Mouse (Mus musculus) liver, embryonic 14.5 days (tissue): ENCODE measurements around the gene Vip.

Source experiments
- CTCF ChIP-seq: IDR thresholded peaks from 2 replicates; pipeline ENCODE4 v1.5.1; 2016; ENCODE audit warnings: antibody characterized with exemption, low read depth, control low read depth
- EP300 ChIP-seq: IDR thresholded peaks from 2 replicates; pipeline ENCODE4 v1.6.1; 2016; ENCODE audit warnings: antibody characterized with exemption, low read depth

GRCm38 (mm10) chr10:5591061-5591460, 48.0 kb upstream of the Vip start:
- TF ChIP-seq CTCF = no peak
- no peak for TF ChIP-seq EP300
